Mouse (Mus musculus): ENCODE measurements around the gene Ptger4.

Gene Ptger4

DNA sequence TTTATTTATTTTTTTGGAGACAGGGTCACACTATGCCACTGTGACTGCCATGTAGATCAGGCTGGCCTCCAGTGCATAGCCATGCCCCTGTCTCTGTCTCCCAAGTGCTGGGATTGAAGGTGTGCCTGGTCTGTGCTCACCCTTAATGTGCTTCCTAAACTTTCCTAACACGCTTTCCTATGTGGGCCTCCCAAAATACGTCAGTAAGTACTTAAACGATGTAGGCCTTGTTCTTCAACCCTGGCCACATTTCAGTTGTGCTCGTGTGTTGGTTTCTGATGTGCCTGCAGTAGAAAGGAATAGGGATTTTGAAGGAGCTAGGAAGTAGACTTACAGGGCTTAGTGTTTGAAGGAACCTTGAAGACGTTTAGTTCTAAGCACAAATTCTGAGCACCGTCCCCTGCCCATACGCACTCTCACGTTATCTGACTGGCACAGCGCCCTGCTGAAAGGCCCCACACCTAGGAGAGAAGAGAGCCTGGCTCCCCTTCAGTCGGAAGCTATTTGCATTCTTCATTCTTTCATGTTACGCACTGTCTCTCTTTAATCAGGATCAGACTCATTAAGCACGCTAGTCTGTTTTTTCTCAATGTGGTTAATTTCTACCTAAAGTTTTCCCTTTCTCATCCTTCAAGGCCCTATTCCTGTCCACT lies 78.7 kb downstream of the Ptger4 start:
- no peak for DNase-seq (ENCODE audit: extremely low spot score)

- no peak for DNase-seq (ENCODE audit: extremely low spot score)
Observed at GRCm38 (mm10) chr15:5158827-5159226, 85.2 kb downstream of the Ptger4 start.

DNA sequence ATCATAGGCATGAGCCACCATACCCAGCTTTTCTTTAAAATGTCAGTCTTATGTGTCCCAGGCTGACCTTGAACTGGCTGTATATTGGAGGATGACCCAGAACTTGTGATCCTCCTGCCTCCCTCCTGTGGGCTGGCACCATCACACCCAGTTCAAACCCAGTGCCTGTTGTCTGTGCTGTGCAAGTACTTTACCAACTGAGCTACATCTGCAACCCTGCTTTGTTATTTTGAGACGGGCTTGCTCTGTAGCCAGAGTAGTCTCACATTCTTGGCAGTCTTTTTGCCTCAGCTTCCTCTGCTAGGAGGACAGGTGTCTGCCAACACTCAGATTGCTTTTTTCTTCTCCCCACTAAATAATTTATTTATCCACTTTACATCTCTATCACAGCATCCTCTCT lies 86.6 kb downstream of the Ptger4 start:
- DNase-seq (ENCODE audit: extremely low spot score) = no peak

All from embryo, embryonic 9.5 days (tissue).